Mouse (Mus musculus) hindbrain, embryonic 10.5 days (tissue): ENCODE data around the gene Snapc3. TPM values are rescaled to one million over a fixed set of nuclear protein-coding genes. Genes with fewer than 3 reads are reported as not detected.
"Not testable (repeated sequence)": the region's sequence is repeated elsewhere in the genome, so short reads cannot be mapped to it uniquely, and the experiment has no call there.

Experiments
- DNase-seq: peaks from one replicate; pipeline ENCODE4 v3.0.0-alpha.2; 2017; ENCODE audit warnings: low spot score
- H3K27ac ChIP-seq: fragments of 300-500 bp; sonication (generic); 2 replicates; pipeline ENCODE4 v1.5.1; 2016; ENCODE audit warnings: mild to moderate bottlenecking, moderate library complexity
- H3K27me3 ChIP-seq: fragments of 300-500 bp; sonication (generic); 2 replicates; pipeline ENCODE4 v1.6.1; 2016; ENCODE audit warnings: mild to moderate bottlenecking; ENCODE audit not compliant: poor library complexity, insufficient read depth, severe bottlenecking
- H3K36me3 ChIP-seq: fragments of 300-500 bp; sonication (generic); 2 replicates; pipeline ENCODE4 v1.6.1; 2016; ENCODE audit warnings: mild to moderate bottlenecking, moderate library complexity
- H3K4me1 ChIP-seq: fragments of 300-500 bp; sonication (generic); replicated peaks from 2 replicates; pipeline ENCODE4 v1.6.1; 2016; ENCODE audit warnings: mild to moderate bottlenecking
- H3K4me3 ChIP-seq: fragments of 300-500 bp; sonication (generic); 2 replicates; pipeline ENCODE4 v1.5.1; 2016; ENCODE audit warnings: mild to moderate bottlenecking, moderate library complexity
- H3K9me3 ChIP-seq: fragments of 300-500 bp; sonication (generic); 2 replicates; pipeline ENCODE4 v1.6.1; 2016; ENCODE audit warnings: mild to moderate bottlenecking, moderate library complexity
- WGBS: fragments of 180-500 bp; shearing (Covaris S2); methylation state at CpG from one replicate; pipeline ENCODE4 v1.1.7; 2016; 5-methylcytosine and 5-hydroxymethylcytosine counted together
- polyA plus RNA-seq: library from polyadenylated mRNA; unstranded; fragments of >200 nt; fragmentation: Nextera tagmentation; extraction: Ambion mirVana; gene quantifications from 2 replicates; pipeline ENCODE4 v1.2.1, GENCODE M21; 2016

Snapc3 gene
- polyA plus RNA-seq, 1 experiment from 2014 or later = 65.1 TPM

- DNase-seq = no peak
- H3K27ac ChIP-seq = no peak overlapping the region
- WGBS = 86% methylated on average over 10 of the region's 10 CpGs
- H3K36me3 ChIP-seq = no peaks in the 10 kb centered on the region
- no peaks in the 10 kb centered on the region for H3K27me3 ChIP-seq
- no peak overlapping the region for H3K4me3 ChIP-seq
- no peaks in the 10 kb centered on the region for H3K9me3 ChIP-seq
- H3K4me1 ChIP-seq = peaks cover 7% of the 10 kb centered on the region; the same call in 1 of the 2 replicates
Measured at GRCm38 (mm10) chr4:83514976-83515669, 97.6 kb downstream of the Snapc3 start.

- not testable (repeated sequence) for DNase-seq
- 94% methylated on average over 5 of the region's 6 CpGs for WGBS
Measured at GRCm38 (mm10) chr4:83516144-83516543, 98.6 kb downstream of the Snapc3 start.

More at GRCm38 (mm10) chr4:83516144-83516543, 98.6 kb downstream of the Snapc3 start:
- not testable (repeated sequence) for H3K9me3 ChIP-seq, H3K4me3 ChIP-seq, H3K27me3 ChIP-seq, H3K4me1 ChIP-seq, H3K27ac ChIP-seq, H3K36me3 ChIP-seq

Other genes with a start within 250 kb of the Snapc3 start
- 1.8 and 2.5 TPM in 2 replicates for gene Ttc39b, start 93.5 kb upstream of the Snapc3 start, polyA plus RNA-seq
- gene Psip1, start 68.7 kb downstream of the Snapc3 start, polyA plus RNA-seq = 244 and 275 TPM in 2 replicates
- gene Ccdc171, start 107.8 kb downstream of the Snapc3 start, polyA plus RNA-seq = 3.3 and 4.5 TPM in 2 replicates